Mouse (Mus musculus) forebrain, postnatal 0 days (tissue): ENCODE results near the gene Rab3a. TPM values are rescaled to one million over a fixed set of nuclear protein-coding genes. Genes with fewer than 3 reads are reported as not detected.

Experiments used
- ATAC-seq: fragments of 200-750 bp; cut with Nextera tagmentation; 2 replicates; pipeline ENCODE4 v1.8.0; 2017; ENCODE audit warnings: mild to moderate bottlenecking, moderate library complexity
- DNase-seq: peaks from one replicate; pipeline ENCODE4 v3.0.0-alpha.2; 2015
- H3K27ac ChIP-seq: fragments of 300-500 bp; sonication (generic); 2 replicates; pipeline ENCODE4 v1.5.1; 2014; ENCODE audit warnings: low read depth, mild to moderate bottlenecking, antibody characterized with exemption, low read length, moderate library complexity, mixed read lengths
- H3K27me3 ChIP-seq: fragments of 300-500 bp; sonication (generic); 2 replicates; pipeline ENCODE4 v1.6.1; 2014; ENCODE audit warnings: mild to moderate bottlenecking, low read length, mixed read lengths; ENCODE audit not compliant: insufficient read depth
- H3K36me3 ChIP-seq: fragments of 300-500 bp; sonication (generic); 2 replicates; pipeline ENCODE4 v1.6.1; 2014; ENCODE audit warnings: mild to moderate bottlenecking, moderate library complexity; ENCODE audit not compliant: insufficient read depth
- H3K4me1 ChIP-seq: fragments of 300-500 bp; sonication (generic); 2 replicates; pipeline ENCODE4 v1.6.1; 2014; ENCODE audit warnings: antibody characterized with exemption; ENCODE audit not compliant: insufficient read depth
- H3K4me2 ChIP-seq: fragments of 300-500 bp; sonication (generic); 2 replicates; pipeline ENCODE4 v1.6.1; 2014; ENCODE audit warnings: low read depth, mild to moderate bottlenecking, moderate library complexity
- H3K4me3 ChIP-seq: fragments of 300-500 bp; sonication (generic); 2 replicates; pipeline ENCODE4 v1.5.1; 2014; ENCODE audit warnings: low read depth, low read length, mixed read lengths
- H3K9ac ChIP-seq: fragments of 300-500 bp; sonication (generic); 2 replicates; pipeline ENCODE4 v1.6.1; 2014; ENCODE audit warnings: mild to moderate bottlenecking
- H3K9me3 ChIP-seq: fragments of 300-500 bp; sonication (generic); 2 replicates; pipeline ENCODE4 v1.6.1; 2016; ENCODE audit warnings: low read length
- CTCF ChIP-seq: sonication (generic); IDR thresholded peaks from 2 replicates; pipeline ENCODE4 v1.5.1; 2016; ENCODE audit warnings: antibody characterized with exemption, control low read depth, low read depth
- WGBS: fragments of 180-500 bp; shearing (Covaris S2); extraction: QIAGEN DNeasy Blood & Tissue Kit; methylation state at CpG from one replicate; pipeline ENCODE4 v1.1.7; 2014; 5-methylcytosine and 5-hydroxymethylcytosine counted together
- microRNA-seq, 2 experiments: library from miRNA; unstranded; fragments of <30 nt; microRNA quantifications; one replicate each; pipeline ENCODE4; 2016
- polyA plus RNA-seq: library from polyadenylated mRNA; unstranded; fragments of >200 nt; fragmentation: Nextera tagmentation; extraction: Ambion mirVana; gene quantifications from 2 replicates; pipeline ENCODE4 v1.2.1, GENCODE M21; 2015
- total RNA-seq: library from RNA; depleted of rRNA; stranded (reverse); fragments of >200 nt; gene quantifications from 2 replicates; pipeline ENCODE4 v1.2.3, GENCODE M21; 2014; rRNA removed

Gene Rab3a
- total and polyA plus RNA-seq, 2 experiments from 2014 or later, result 499 to 673 TPM

GRCm38 (mm10) chr8:70806541-70806940, 52.1 kb downstream of the Rab3a start:
- Histone ChIP-seq H3K4me3 (no peak overlapping the region), H3K36me3 (no peaks in the 10 kb centered on the region), H3K9ac (no peak overlapping the region), H3K27me3 (peaks cover 14% of the 10 kb centered on the region), H3K4me1 (0 out of 2 replicates have a peak, but pooled peaks cover 8% of the 10 kb centered on the region), H3K9me3 (no peaks in the 10 kb centered on the region), H3K27ac (no peak overlapping the region), H3K4me2 (no peak overlapping the region)
- no peak for TF ChIP-seq CTCF
- no peak for DNase-seq
- ATAC-seq, result no peak
- WGBS, result 79% methylated on average over 4 of the region's 4 CpGs

- Histone ChIP-seq H3K4me3 (no peak overlapping the region), H3K36me3 (no peaks in the 10 kb centered on the region), H3K9me3 (no peaks in the 10 kb centered on the region), H3K27me3 (peaks cover 14% of the 10 kb centered on the region), H3K4me1 (0 out of 2 replicates have a peak, but pooled peaks cover 8% of the 10 kb centered on the region), H3K4me2 (no peak overlapping the region), H3K27ac (no peak overlapping the region), H3K9ac (no peak overlapping the region)
- no peak for DNase-seq
- 30% methylated on average over 1 of the region's 1 CpGs for WGBS
- no peak for TF ChIP-seq CTCF
- no peak for ATAC-seq
These were observed 52.8 kb downstream of the Rab3a start for GRCm38 (mm10) chr8:70807304-70807703.

GRCm38 (mm10) chr8:70808239-70808638, 53.8 kb downstream of the Rab3a start, which contains the start of gene Il12rb1:
Gene Il12rb1 (plus strand): TSS chr8:70808449.
- Histone ChIP-seq H3K4me2 (no peak within 1 kb of the TSS), H3K4me1 (0 out of 2 replicates have a peak, but pooled peaks cover 8% of the 10 kb centered on the region), H3K9me3 (no peaks in the 10 kb centered on the region), H3K9ac (no peak within 1 kb of the TSS), H3K27me3 (peaks cover 9% of the 10 kb centered on the region), H3K4me3 (no peak within 1 kb of the TSS), H3K27ac (no peak within 1 kb of the TSS), H3K36me3 (no peaks in the 10 kb centered on the region)
- ATAC-seq, result no peak
- TF ChIP-seq CTCF, result no peak
- no peak for DNase-seq
- WGBS, result 70% methylated on average over 5 of the region's 5 CpGs

Small RNA genes lying within 50 kb of the gene (microRNA-seq; reads per million reads assigned to microRNA genes)
- gene Mir7240, result 0.85 to 1.9 reads per million in 2 experiments

Other genes with a start within 250 kb of the Rab3a start
- 130 and 148 TPM in 2 replicates for gene Rex1bd, start 247.9 kb upstream of the Rab3a start, total RNA-seq
- gene Rex1bd, start 247.9 kb upstream of the Rab3a start, polyA plus RNA-seq, result 200 and 247 TPM in 2 replicates
- 459 and 595 TPM in 2 replicates for gene Uba52, start 243.9 kb upstream of the Rab3a start, total RNA-seq
- gene Uba52, start 243.9 kb upstream of the Rab3a start, polyA plus RNA-seq, result 808 and 1,035 TPM in 2 replicates
- gene Fkbp8, start 227.0 kb upstream of the Rab3a start, total RNA-seq, result 559 and 592 TPM in 2 replicates
- 385 and 426 TPM in 2 replicates for gene Fkbp8, start 227.0 kb upstream of the Rab3a start, polyA plus RNA-seq
- 39.1 and 43.5 TPM in 2 replicates for gene Kxd1, start 226.7 kb upstream of the Rab3a start, total RNA-seq
- 51.6 and 51.9 TPM in 2 replicates for gene Kxd1, start 226.7 kb upstream of the Rab3a start, polyA plus RNA-seq
- gene Ell, start 215.2 kb upstream of the Rab3a start, total RNA-seq, result 16.2 and 18.4 TPM in 2 replicates
- gene Ell, start 215.2 kb upstream of the Rab3a start, polyA plus RNA-seq, result 9.7 and 11.0 TPM in 2 replicates
- 127 and 136 TPM in 2 replicates for gene Isyna1, start 160.3 kb upstream of the Rab3a start, total RNA-seq
- 93.3 and 106 TPM in 2 replicates for gene Isyna1, start 160.3 kb upstream of the Rab3a start, polyA plus RNA-seq
- 197 and 249 TPM in 2 replicates for gene Ssbp4, start 145.8 kb upstream of the Rab3a start, total RNA-seq
- 204 and 221 TPM in 2 replicates for gene Ssbp4, start 145.8 kb upstream of the Rab3a start, polyA plus RNA-seq
- gene Lrrc25, start 138.5 kb upstream of the Rab3a start, total RNA-seq, result 1.4 and 2.8 TPM in 2 replicates
- 1.2 TPM in 2 replicates for gene Lrrc25, start 138.5 kb upstream of the Rab3a start, polyA plus RNA-seq
- 0.90 TPM in 1 of 2 replicates, not detected in the other for gene Gdf15, start 122.2 kb upstream of the Rab3a start, total RNA-seq
- 0.18 and 0.26 TPM in 2 replicates for gene Gdf15, start 122.2 kb upstream of the Rab3a start, polyA plus RNA-seq
- 22.1 and 23.8 TPM in 2 replicates for gene Pgpep1, start 94.3 kb upstream of the Rab3a start, total RNA-seq
- 22.1 and 26.1 TPM in 2 replicates for gene Pgpep1, start 94.3 kb upstream of the Rab3a start, polyA plus RNA-seq
- 93.7 and 140 TPM in 2 replicates for gene Lsm4, start 81.4 kb upstream of the Rab3a start, total RNA-seq
- gene Lsm4, start 81.4 kb upstream of the Rab3a start, polyA plus RNA-seq, result 177 and 231 TPM in 2 replicates
- 333 and 392 TPM in 2 replicates for gene Jund, start 55.7 kb upstream of the Rab3a start, total RNA-seq
- gene Jund, start 55.7 kb upstream of the Rab3a start, polyA plus RNA-seq, result 108 and 114 TPM in 2 replicates
- gene Iqcn, start 51.2 kb upstream of the Rab3a start, total RNA-seq, result 0.33 TPM in 1 of 2 replicates, not detected in the other
- gene Iqcn, start 51.2 kb upstream of the Rab3a start, polyA plus RNA-seq, result 0.03 and 0.08 TPM in 2 replicates
- not detected in 2 replicates for gene Gm3336, start 36.1 kb upstream of the Rab3a start, total RNA-seq
- not detected in 2 replicates for gene Gm3336, start 36.1 kb upstream of the Rab3a start, polyA plus RNA-seq
- 0.48 and 0.62 TPM in 2 replicates for gene Pde4c, start 31.0 kb upstream of the Rab3a start, total RNA-seq
- gene Pde4c, start 31.0 kb upstream of the Rab3a start, polyA plus RNA-seq, result 0.10 and 0.23 TPM in 2 replicates
- 33.7 and 39.9 TPM in 2 replicates for gene Mpv17l2, start 6.3 kb downstream of the Rab3a start, total RNA-seq
- 60.4 and 61.9 TPM in 2 replicates for gene Mpv17l2, start 6.3 kb downstream of the Rab3a start, polyA plus RNA-seq
- gene Pik3r2, start 22.0 kb downstream of the Rab3a start, total RNA-seq, result 160 and 170 TPM in 2 replicates
- gene Pik3r2, start 22.0 kb downstream of the Rab3a start, polyA plus RNA-seq, result 147 and 153 TPM in 2 replicates
- gene Mast3, start 50.4 kb downstream of the Rab3a start, total RNA-seq, result 26.2 and 60.0 TPM in 2 replicates
- gene Mast3, start 50.4 kb downstream of the Rab3a start, polyA plus RNA-seq, result 20.3 and 25.2 TPM in 2 replicates
- 0.05 TPM in 1 of 2 replicates, not detected in the other for gene Il12rb1, start 53.8 kb downstream of the Rab3a start, total RNA-seq
- gene Il12rb1, start 53.8 kb downstream of the Rab3a start, polyA plus RNA-seq, result not detected in 2 replicates
- 15.4 and 25.9 TPM in 2 replicates for gene Arrdc2, start 85.0 kb downstream of the Rab3a start, total RNA-seq
- gene Arrdc2, start 85.0 kb downstream of the Rab3a start, polyA plus RNA-seq, result 5.6 and 7.1 TPM in 2 replicates
- 20.5 and 31.5 TPM in 2 replicates for gene Kcnn1, start 108.6 kb downstream of the Rab3a start, total RNA-seq
- 9.4 and 9.8 TPM in 2 replicates for gene Kcnn1, start 108.6 kb downstream of the Rab3a start, polyA plus RNA-seq
- 34.7 and 59.9 TPM in 2 replicates for gene Ccdc124, start 119.3 kb downstream of the Rab3a start, total RNA-seq
- 161 and 175 TPM in 2 replicates for gene Ccdc124, start 119.3 kb downstream of the Rab3a start, polyA plus RNA-seq
- gene Slc5a5, start 138.1 kb downstream of the Rab3a start, total RNA-seq, result 1.5 and 2.2 TPM in 2 replicates
- 2.4 and 3.6 TPM in 2 replicates for gene Slc5a5, start 138.1 kb downstream of the Rab3a start, polyA plus RNA-seq
- 1,945 and 2,194 TPM in 2 replicates for gene Rpl18a, start 142.7 kb downstream of the Rab3a start, total RNA-seq
- 2,793 and 3,853 TPM in 2 replicates for gene Rpl18a, start 142.7 kb downstream of the Rab3a start, polyA plus RNA-seq
- gene Map1s, start 151.3 kb downstream of the Rab3a start, total RNA-seq, result 57.2 and 68.1 TPM in 2 replicates
- 52.7 and 63.9 TPM in 2 replicates for gene Map1s, start 151.3 kb downstream of the Rab3a start, polyA plus RNA-seq